Mouse (Mus musculus) ES-Bruce4 (cell line): ENCODE results near the gene Ctrc.

Experiments used
- CTCF ChIP-seq: IDR thresholded peaks from one replicate; pipeline ENCODE4 v1.8.1; 2011; ENCODE audit warnings: low read depth, low read length
- EP300 ChIP-seq: IDR thresholded peaks from 2 replicates; pipeline ENCODE4 v1.6.1; 2011; ENCODE audit warnings: low read depth, low read length; ENCODE audit not compliant: insufficient read depth
- POLR2A ChIP-seq: IDR thresholded peaks from one replicate; pipeline ENCODE4 v1.8.1; 2011; ENCODE audit warnings: low read length; ENCODE audit not compliant: insufficient read depth

GRCm38 (mm10) chr4:141862867-141863266 lies 16.7 kb upstream of the Ctrc start:
- TF ChIP-seq POLR2A (no peak), EP300 (no peak), CTCF (no peak)
